Mouse (Mus musculus) thymus, adult 2 months (tissue): ENCODE results near the gene Ets2.

Experiments
- CTCF ChIP-seq: fragments of 200-500 bp; IDR thresholded peaks from 2 replicates; pipeline ENCODE4 v1.5.1; 2012; ENCODE audit warnings: mild to moderate bottlenecking, control low read depth, low read length, moderate library complexity, borderline replicate concordance; ENCODE audit not compliant: control insufficient read depth, poor library complexity, insufficient read depth; ENCODE audit errors: extremely low read depth
- POLR2A ChIP-seq: fragments of 200-500 bp; IDR thresholded peaks from 2 replicates; pipeline ENCODE4 v1.6.1; 2012; ENCODE audit warnings: mild to moderate bottlenecking, low read length, control low read depth, moderate library complexity; ENCODE audit not compliant: control insufficient read depth, poor library complexity, insufficient read depth; ENCODE audit errors: extremely low read depth

DNA sequence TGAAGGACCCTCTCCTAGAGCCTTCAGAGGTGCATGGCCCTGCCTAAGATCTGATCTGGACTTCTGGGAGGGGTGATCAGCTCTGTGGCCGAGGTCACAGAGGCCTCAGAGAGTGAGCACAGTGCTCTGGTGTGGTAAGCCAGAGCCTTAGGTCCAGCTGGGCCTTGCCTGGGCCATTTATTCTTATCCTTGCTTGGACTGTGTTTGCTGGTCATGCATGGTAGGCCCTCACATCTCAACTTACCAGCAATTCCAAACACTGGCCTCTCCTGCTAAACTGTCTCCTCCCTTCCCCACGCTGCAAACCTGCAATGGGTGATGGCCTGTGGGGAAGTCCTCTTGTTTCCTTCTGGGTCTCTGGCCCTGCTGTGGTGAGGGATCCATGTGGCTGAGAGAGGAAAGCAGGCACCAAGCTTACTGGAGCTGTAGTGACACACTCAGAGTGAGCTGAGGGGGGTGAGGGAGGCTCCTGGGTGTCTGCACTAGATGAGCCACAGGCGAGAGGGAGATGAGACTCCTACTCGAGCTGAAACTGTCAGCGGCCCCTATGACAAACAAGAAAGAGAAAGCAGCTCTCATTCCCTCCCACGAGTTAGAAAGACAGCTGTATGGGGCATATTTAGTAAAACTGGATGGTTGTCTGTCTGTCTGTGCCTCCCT lies 36.3 kb upstream of the Ets2 start:
- TF ChIP-seq CTCF = no peak
- no peak for TF ChIP-seq POLR2A
